ENCODE assay signal across 23 mouse cellular contexts in genomic region chr13:120232447-120233049, GRCm38 (mm10). TPM values are rescaled to one million over a fixed set of nuclear protein-coding genes. Genes with fewer than 3 reads are reported as not detected.
A peak's percentile ranks its signal among the peaks of the same experiment; 100 is the strongest.
DNase-seq lines count a peak whose midpoint lies in the region; ATAC-seq and TF ChIP-seq lines count a peak whose summit lies in the region.
"Not testable (repeated sequence)": the region's sequence is repeated elsewhere in the genome, so short reads cannot be mapped to it uniquely, and the experiment has no call there.
"Had no signal": no experiment of that assay in that cellular context is flagged by ENCODE, and none has a peak within 500 bp of the region (broad histone marks: within the 10 kb centered on the region; RNA-seq: fewer than 3 reads in every experiment).

No protein-coding gene starts in this region.

- H3K27me3 ChIP-seq in intestine, postnatal 0 days (replicated peaks; ENCODE audit: control insufficient read depth, insufficient read depth, low read length): not testable (repeated sequence)

- DNase-seq in A20 (ENCODE audit: low read depth, low spot score): peak; percentile 53
- peak; percentile 39 for DNase-seq in heart, adult 11 months
- DNase-seq in thymus, postnatal 25 days: peak; percentile 3

- TF ChIP-seq POLR2A in bone marrow, adult 2 months (IDR thresholded peaks at IDR 0.05; ENCODE audit: borderline replicate concordance, control insufficient read depth, low read depth, low read length): not testable (repeated sequence)

- not testable (repeated sequence) for H3K36me3 ChIP-seq in intestine, postnatal 0 days (ENCODE audit: control insufficient read depth, insufficient read depth)

- H3K4me2 ChIP-seq in intestine, postnatal 0 days (replicated peaks; ENCODE audit: low read depth): not testable (repeated sequence)

- not testable (repeated sequence) for H3K4me3 ChIP-seq in bone marrow, adult 2 months (replicated peaks; ENCODE audit: control insufficient read depth, low read depth, low read length); intestine, postnatal 0 days (ENCODE audit: low read depth, low read length)

- H3K9ac ChIP-seq in intestine, postnatal 0 days (ENCODE audit: low read depth, low read length): not testable (repeated sequence)

- not testable (repeated sequence) for H3K9me3 ChIP-seq in intestine, postnatal 0 days (ENCODE audit: control insufficient read depth)

- H3K4me1 ChIP-seq in bone marrow, adult 2 months (ENCODE audit: control insufficient read depth, insufficient read depth, low read length); intestine, postnatal 0 days (replicated peaks; ENCODE audit: control insufficient read depth, insufficient read depth, low read length): not testable (repeated sequence)

- 74% methylated on average over 14 of the region's 25 CpGs for WGBS in bone marrow, adult 2 months
- WGBS in intestine, postnatal 0 days: 74% methylated on average over 13 of the region's 25 CpGs

- ATAC-seq in CD4-positive, CD25-positive, alpha-beta regulatory T cell, adult 4 months: peak; percentile 71
- ATAC-seq in intestine, postnatal 0 days: not testable (repeated sequence)
- ATAC-seq in megakaryocyte-erythroid progenitor cell, adult 5-6 weeks (replicated peaks; ENCODE audit: low FRiP score, low TSS enrichment, poor library complexity, severe bottlenecking): peak; percentile 78
- ATAC-seq in neutrophil, adult 5-6 weeks (ENCODE audit: extremely low read depth, insufficient number of reproducible peaks, low FRiP score, poor library complexity, severe bottlenecking): peak; percentile 39; the same call in 1 of the 2 replicates

- H3K27ac ChIP-seq in bone marrow, adult 2 months (ENCODE audit: control insufficient read depth, insufficient read depth, low read depth, low read length, poor library complexity); intestine, postnatal 0 days (ENCODE audit: low read depth, low read length): not testable (repeated sequence)

- peak; percentile 17; the same call in 1 of the 2 replicates for TF ChIP-seq CTCF in bone marrow, adult 2 months (IDR thresholded peaks at IDR 0.05; ENCODE audit: control insufficient read depth, insufficient read depth, low read length)
- peak; percentile 17; the same call in 1 of the 2 replicates for TF ChIP-seq CTCF in intestine, postnatal 0 days (IDR thresholded peaks at IDR 0.05; ENCODE audit: low read depth)

RNA-seq across cellular contexts. Expression of gene Gm21731, which starts 6.4 kb away (rescaled TPM):
- not detected for polyA plus RNA-seq in CD4-positive, CD25-positive, alpha-beta regulatory T cell, adult 4 months (2017; shearing (Covaris generic))
- not detected in 2 replicates for polyA plus RNA-seq in bone marrow, adult 2 months (2011; ENCODE audit: insufficient read depth, insufficient read length, low replicate concordance, missing spikeins)
- polyA plus RNA-seq in intestine, postnatal 0 days (2015; fragmentation: Nextera tagmentation; extraction: Ambion mirVana): not detected in 2 replicates
- total RNA-seq in megakaryocyte-erythroid progenitor cell, adult 5-6 weeks (2014; fragmentation: Nextera tagmentation): not detected in 2 replicates
- not detected in 2 replicates for total RNA-seq in megakaryocyte-erythroid progenitor cell, adult 5-6 weeks (2017)
- not detected in 2 replicates for total RNA-seq in neutrophil, adult 5-6 weeks (2017)
- total RNA-seq: adrenal gland, adult 18-20 months; adrenal gland, postnatal 14 days; G1E; gastrocnemius, adult 2 months; gastrocnemius, postnatal 25 days; heart, adult 18-20 months; heart, postnatal 10 days; heart, postnatal 4 days had no signal
- polyA plus RNA-seq: embryonic facial prominence, embryonic 10.5 days; embryonic facial prominence, embryonic 14.5 days; forebrain, embryonic 14.5 days; G1E; heart, embryonic 10.5 days; heart, embryonic 14.5 days; hindbrain, embryonic 14.5 days; intestine, embryonic 16.5 days had no signal

RNA-seq across cellular contexts. Expression of gene Gm21762, which starts 16.8 kb away (rescaled TPM):
- not detected for polyA plus RNA-seq in CD4-positive, CD25-positive, alpha-beta regulatory T cell, adult 4 months (2017; shearing (Covaris generic))
- polyA plus RNA-seq in bone marrow, adult 2 months (2011; ENCODE audit: insufficient read depth, insufficient read length, low replicate concordance, missing spikeins): 5.7 TPM in 1 of 2 replicates, not detected in the other
- not detected in 2 replicates for polyA plus RNA-seq in intestine, postnatal 0 days (2015; fragmentation: Nextera tagmentation; extraction: Ambion mirVana)
- total RNA-seq in megakaryocyte-erythroid progenitor cell, adult 5-6 weeks (2014; fragmentation: Nextera tagmentation): not detected in 2 replicates
- not detected in 2 replicates for total RNA-seq in megakaryocyte-erythroid progenitor cell, adult 5-6 weeks (2017)
- total RNA-seq in neutrophil, adult 5-6 weeks (2017): not detected in 2 replicates
- total RNA-seq: adrenal gland, adult 18-20 months; adrenal gland, postnatal 14 days; G1E; gastrocnemius, adult 2 months; gastrocnemius, postnatal 25 days; heart, adult 18-20 months; heart, postnatal 10 days; heart, postnatal 4 days had no signal
- polyA plus RNA-seq: embryonic facial prominence, embryonic 10.5 days; embryonic facial prominence, embryonic 14.5 days; forebrain, embryonic 14.5 days; G1E; heart, embryonic 10.5 days; heart, embryonic 14.5 days; hindbrain, embryonic 14.5 days; intestine, embryonic 16.5 days had no signal

RNA-seq across cellular contexts. Expression of gene AF067061, which starts 30.4 kb away (rescaled TPM):
- not detected for polyA plus RNA-seq in CD4-positive, CD25-positive, alpha-beta regulatory T cell, adult 4 months (2017; shearing (Covaris generic))
- 1.7 TPM in 1 of 2 replicates, not detected in the other for polyA plus RNA-seq in bone marrow, adult 2 months (2011; ENCODE audit: insufficient read depth, insufficient read length, low replicate concordance, missing spikeins)
- polyA plus RNA-seq in intestine, postnatal 0 days (2015; fragmentation: Nextera tagmentation; extraction: Ambion mirVana): not detected in 2 replicates
- total RNA-seq in megakaryocyte-erythroid progenitor cell, adult 5-6 weeks (2014; fragmentation: Nextera tagmentation): not detected in 2 replicates
- total RNA-seq in megakaryocyte-erythroid progenitor cell, adult 5-6 weeks (2017): not detected in 2 replicates
- total RNA-seq in neutrophil, adult 5-6 weeks (2017): 0.93 TPM in 1 of 2 replicates, not detected in the other
- total RNA-seq: adrenal gland, adult 18-20 months; adrenal gland, postnatal 14 days; gastrocnemius, adult 2 months; gastrocnemius, postnatal 25 days; heart, adult 18-20 months; heart, postnatal 10 days; heart, postnatal 4 days had no signal
- polyA plus RNA-seq: embryonic facial prominence, embryonic 10.5 days; embryonic facial prominence, embryonic 14.5 days; forebrain, embryonic 14.5 days; G1E; heart, embryonic 10.5 days; heart, embryonic 14.5 days; hindbrain, embryonic 14.5 days; intestine, embryonic 16.5 days had no signal

Comparison
In these comparisons a context has a peak if more than half of its experiments do, and no peak if none do; other contexts are left out.
1. DNase-seq: peak in every context shown above with its lines; median percentile 53 in A20; 39 in heart, adult 11 months; 3 in thymus, postnatal 25 days.